Mouse (Mus musculus) gastrocnemius, postnatal 36 days (tissue): ENCODE measurements around the gene Chst1. TPM values are rescaled to one million over a fixed set of nuclear protein-coding genes. Genes with fewer than 3 reads are reported as not detected.

Experiments used
- microRNA-seq, 2 experiments: library from miRNA; unstranded; fragments of <30 nt; microRNA quantifications; one replicate each; pipeline ENCODE4 v1.2.0; 2021
- total RNA-seq, 2 experiments: library from RNA; stranded (reverse); gene quantifications; 2 replicates each; pipeline ENCODE4 v1.2.3; 2021

Chst1 gene
- total RNA-seq, 2 experiments from 2014 or later: 1.2 to 1.4 TPM

Small RNA genes lying within 50 kb of the gene (microRNA-seq; reads per million reads assigned to microRNA genes)
- gene Mir7221 (0 reads per million in 2 experiments), gene Mir7222 (0 reads per million in 2 experiments)

Other genes starting within 250 kb of the Chst1 start
- 10 to 100 TPM; 14.1 to 23.0 TPM for gene Pex16, start 225.0 kb upstream of the Chst1 start, total RNA-seq
- gene Large2, start 224.8 kb upstream of the Chst1 start, total RNA-seq: under 1 TPM; 0.52 to 0.84 TPM
- under 1 TPM; 0.81 to 0.99 TPM for gene 1700029I15Rik, start 217.2 kb upstream of the Chst1 start, total RNA-seq
- gene Mapk8ip1, start 198.4 kb upstream of the Chst1 start, total RNA-seq: 1 to 10 TPM; 6.9 to 7.2 TPM
- gene Cry2, start 165.7 kb upstream of the Chst1 start, total RNA-seq: 10 to 100 TPM; 16.9 to 21.9 TPM
- 1 to 10 TPM; 5.0 to 6.3 TPM for gene Slc35c1, start 139.2 kb upstream of the Chst1 start, total RNA-seq